9 mouse cellular contexts compared by ENCODE assay signal in genomic region chr5:64878526-64878925, GRCm38 (mm10). TPM values are rescaled to one million over a fixed set of nuclear protein-coding genes. Genes with fewer than 3 reads are reported as not detected.
A peak's percentile ranks its signal among the peaks of the same experiment; 100 is the strongest.
DNase-seq lines count a peak whose midpoint lies in the region; ATAC-seq and TF ChIP-seq lines count a peak whose summit lies in the region.
"Had no signal": no experiment of that assay in that cellular context is flagged by ENCODE, and none has a peak within 500 bp of the region (broad histone marks: within the 10 kb centered on the region; RNA-seq: fewer than 3 reads in every experiment).

No protein-coding gene starts in this region.

- 55% methylated on average over 2 of the region's 2 CpGs for WGBS in intestine, embryonic 14.5 days
- 67% methylated on average over 2 of the region's 2 CpGs for WGBS in intestine, postnatal 0 days
- 47% methylated on average over 2 of the region's 2 CpGs for WGBS in embryonic facial prominence, embryonic 14.5 days
- WGBS in limb, embryonic 12.5 days: 64% methylated on average over 2 of the region's 2 CpGs

- intact Hi-C loops in left cerebral cortex, postnatal 36 days (cut with DNase I): no loop called here

- DNase-seq in intestine, embryonic 14.5 days (ENCODE audit: low spot score): no peak
- DNase-seq in embryonic facial prominence, embryonic 14.5 days (ENCODE audit: low spot score): peak; percentile 68
- DNase-seq in left cerebral cortex, postnatal 36 days (ENCODE audit: low spot score in 2 of 2): no peak
- DNase-seq in layer of hippocampus, adult 11-12 months (ENCODE audit: low spot score): no peak
- DNase-seq: lung, adult 2 months had no signal

- no peaks in the 10 kb centered on the region for H3K36me3 ChIP-seq in intestine, embryonic 14.5 days (ENCODE audit: control insufficient read depth, insufficient read depth, low read length)
- no peaks in the 10 kb centered on the region for H3K36me3 ChIP-seq in intestine, postnatal 0 days (ENCODE audit: control insufficient read depth, insufficient read depth)
- H3K36me3 ChIP-seq in ES-Bruce4 (ENCODE audit: control insufficient read depth, insufficient read depth, low read length, poor library complexity, severe bottlenecking): no peaks in the 10 kb centered on the region
- H3K36me3 ChIP-seq in embryonic facial prominence, embryonic 14.5 days (ENCODE audit: control insufficient read depth, insufficient read depth, low read length): no peaks in the 10 kb centered on the region
- no peaks in the 10 kb centered on the region for H3K36me3 ChIP-seq in limb, embryonic 12.5 days
- H3K36me3 ChIP-seq: G1E had no signal

- no peak for TF ChIP-seq EP300 in ES-Bruce4 (IDR thresholded peaks at IDR 0.05; ENCODE audit: insufficient read depth, low read depth, low read length)

- H3K27ac ChIP-seq in intestine, embryonic 14.5 days (ENCODE audit: low read depth): peak overlapping the region; percentile 74
- H3K27ac ChIP-seq in intestine, postnatal 0 days (ENCODE audit: low read depth, low read length): no peak overlapping the region
- H3K27ac ChIP-seq in ES-Bruce4 (ENCODE audit: insufficient read depth, low read length): peak overlapping the region; percentile 33
- H3K27ac ChIP-seq in embryonic facial prominence, embryonic 14.5 days (replicated peaks; ENCODE audit: low read depth, low read length): peak overlapping the region; percentile 86
- peak overlapping the region; percentile 91 for H3K27ac ChIP-seq in limb, embryonic 12.5 days

- ATAC-seq in intestine, embryonic 14.5 days (replicated peaks; ENCODE audit: low FRiP score, low TSS enrichment, low read depth): no peak
- no peak for ATAC-seq in intestine, postnatal 0 days
- ATAC-seq in embryonic facial prominence, embryonic 14.5 days (ENCODE audit: low read depth): peak; percentile 16
- ATAC-seq in limb, embryonic 12.5 days (ENCODE audit: insufficient number of reproducible peaks, insufficient read depth, low FRiP score, low TSS enrichment, low read depth): no peak

- peaks cover 4% of the 10 kb centered on the region; the same call in 1 of the 2 replicates for H3K9me3 ChIP-seq in intestine, embryonic 14.5 days (ENCODE audit: control insufficient read depth, low read length)
- no peaks in the 10 kb centered on the region for H3K9me3 ChIP-seq in intestine, postnatal 0 days (ENCODE audit: control insufficient read depth)
- H3K9me3 ChIP-seq in ES-Bruce4 (replicated peaks; ENCODE audit: control insufficient read depth, insufficient read depth, low read length, poor library complexity, severe bottlenecking): no peaks in the 10 kb centered on the region
- peaks cover 10% of the 10 kb centered on the region; the same call in 1 of the 2 replicates for H3K9me3 ChIP-seq in embryonic facial prominence, embryonic 14.5 days (ENCODE audit: control insufficient read depth, low read length)
- H3K9me3 ChIP-seq in limb, embryonic 12.5 days: no peaks in the 10 kb centered on the region; the same call in 1 of the 2 replicates
- H3K9me3 ChIP-seq: G1E had no signal

- H3K9ac ChIP-seq in intestine, embryonic 14.5 days (ENCODE audit: low read length): no peak overlapping the region
- H3K9ac ChIP-seq in intestine, postnatal 0 days (ENCODE audit: low read depth, low read length): no peak overlapping the region
- no peak overlapping the region for H3K9ac ChIP-seq in ES-Bruce4 (ENCODE audit: low read depth, poor library complexity, severe bottlenecking)
- H3K9ac ChIP-seq in embryonic facial prominence, embryonic 14.5 days (ENCODE audit: low read depth, low read length): no peak overlapping the region
- H3K9ac ChIP-seq in limb, embryonic 12.5 days (replicated peaks): no peak overlapping the region

- no peak overlapping the region for H3K4me2 ChIP-seq in intestine, embryonic 14.5 days (ENCODE audit: low read length)
- H3K4me2 ChIP-seq in intestine, postnatal 0 days (replicated peaks; ENCODE audit: low read depth): no peak overlapping the region
- H3K4me2 ChIP-seq in embryonic facial prominence, embryonic 14.5 days (ENCODE audit: low read depth, low read length): no peak overlapping the region
- H3K4me2 ChIP-seq in limb, embryonic 12.5 days: no peak overlapping the region

- no peak overlapping the region for H3K4me3 ChIP-seq in intestine, embryonic 14.5 days (ENCODE audit: low read depth, low read length)
- H3K4me3 ChIP-seq in intestine, postnatal 0 days (ENCODE audit: low read depth, low read length): no peak overlapping the region
- no peak overlapping the region for H3K4me3 ChIP-seq in ES-Bruce4 (ENCODE audit: low read depth, low read length)
- no peak overlapping the region for H3K4me3 ChIP-seq in embryonic facial prominence, embryonic 14.5 days (ENCODE audit: low read depth, low read length)
- no peak overlapping the region for H3K4me3 ChIP-seq in limb, embryonic 12.5 days (replicated peaks)

- no peak for TF ChIP-seq POLR2A in ES-Bruce4 (IDR thresholded peaks at IDR 0.05; ENCODE audit: insufficient read depth, low read length)

- no peak for TF ChIP-seq CTCF in intestine, postnatal 0 days (IDR thresholded peaks at IDR 0.05; ENCODE audit: low read depth)
- TF ChIP-seq CTCF in ES-Bruce4 (IDR thresholded peaks at IDR 0.05; ENCODE audit: low read depth, low read length): no peak

- no peaks in the 10 kb centered on the region for H3K27me3 ChIP-seq in intestine, embryonic 14.5 days (replicated peaks; ENCODE audit: control insufficient read depth, insufficient read depth, low read length)
- no peaks in the 10 kb centered on the region for H3K27me3 ChIP-seq in intestine, postnatal 0 days (replicated peaks; ENCODE audit: control insufficient read depth, insufficient read depth, low read length)
- no peaks in the 10 kb centered on the region for H3K27me3 ChIP-seq in ES-Bruce4 (ENCODE audit: control insufficient read depth, insufficient read depth, low read length, poor library complexity, severe bottlenecking)
- no peaks in the 10 kb centered on the region for H3K27me3 ChIP-seq in embryonic facial prominence, embryonic 14.5 days (replicated peaks; ENCODE audit: control insufficient read depth, insufficient read depth, low read length)
- no peaks in the 10 kb centered on the region for H3K27me3 ChIP-seq in limb, embryonic 12.5 days

- peaks cover 41% of the 10 kb centered on the region for H3K4me1 ChIP-seq in intestine, embryonic 14.5 days (replicated peaks; ENCODE audit: control insufficient read depth, insufficient read depth, low read length)
- no peaks in the 10 kb centered on the region for H3K4me1 ChIP-seq in intestine, postnatal 0 days (replicated peaks; ENCODE audit: control insufficient read depth, insufficient read depth, low read length)
- peaks cover 2% of the 10 kb centered on the region for H3K4me1 ChIP-seq in ES-Bruce4 (ENCODE audit: control insufficient read depth, insufficient read depth, low read length)
- H3K4me1 ChIP-seq in embryonic facial prominence, embryonic 14.5 days (ENCODE audit: control insufficient read depth, insufficient read depth, low read length): peaks cover 37% of the 10 kb centered on the region
- peaks cover 36% of the 10 kb centered on the region for H3K4me1 ChIP-seq in limb, embryonic 12.5 days (replicated peaks)

RNA-seq across cellular contexts. Expression of gene Tlr1, which starts 54.8 kb away (rescaled TPM):
- polyA plus RNA-seq in intestine, embryonic 14.5 days (2014; fragmentation: Nextera tagmentation; extraction: Ambion mirVana): 1.0 and 1.2 TPM in 2 replicates
- 1.0 and 1.6 TPM in 2 replicates for polyA plus RNA-seq in intestine, postnatal 0 days (2015; fragmentation: Nextera tagmentation; extraction: Ambion mirVana)
- not detected in 2 replicates for polyA plus RNA-seq in ES-Bruce4 (2011; ENCODE audit: insufficient read depth, insufficient read length, low read depth, missing spikeins)
- polyA plus RNA-seq in embryonic facial prominence, embryonic 14.5 days (2014; fragmentation: Nextera tagmentation; extraction: Ambion mirVana): 1.4 TPM in 2 replicates
- polyA plus RNA-seq in limb, embryonic 12.5 days (2016; fragmentation: Nextera tagmentation; extraction: Ambion mirVana): 0.52 and 0.55 TPM in 2 replicates
- total RNA-seq in left cerebral cortex, postnatal 36 days (2021): under 1 TPM; 0.20 to 0.22 TPM
- polyA plus RNA-seq: G1E had no signal
